Comparison of ENCODE assay signal across 8 mouse cellular contexts in the genomic region with DNA sequence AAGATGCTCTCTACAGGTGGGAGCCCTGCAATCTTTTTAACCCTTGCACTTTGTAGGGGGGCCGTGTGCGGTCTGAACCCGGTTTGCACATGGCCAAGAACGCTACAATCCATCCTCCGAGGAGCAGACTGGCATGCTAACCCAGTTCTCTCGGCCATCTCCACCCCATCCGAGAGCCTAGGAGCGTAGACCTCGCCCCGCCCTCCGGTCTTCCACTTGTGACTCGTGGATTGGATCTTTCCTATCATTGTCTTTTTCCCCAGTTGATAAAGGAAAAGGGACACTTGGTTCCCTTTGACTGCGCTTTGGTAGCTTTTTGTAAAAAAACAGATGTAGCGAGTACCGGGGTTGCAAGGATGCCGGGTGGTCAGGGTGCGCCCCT. TPM values are rescaled to one million over a fixed set of nuclear protein-coding genes. Genes with fewer than 3 reads are reported as not detected.
DNase-seq lines count a peak whose midpoint lies in the region; ATAC-seq and TF ChIP-seq lines count a peak whose summit lies in the region.

A gene (plus strand): TSS at position 250 of the 382 bp plus-strand sequence.

- peak within 1 kb of the TSS; percentile 83 for H3K4me2 ChIP-seq in hindbrain, embryonic 13.5 days
- H3K4me2 ChIP-seq in midbrain, postnatal 0 days (ENCODE audit: low read depth, low read length, poor library complexity, severe bottlenecking): peak within 1 kb of the TSS; percentile 75

- peak within 1 kb of the TSS; percentile 94 for H3K9ac ChIP-seq in hindbrain, embryonic 13.5 days
- peak within 1 kb of the TSS; percentile 94 for H3K9ac ChIP-seq in midbrain, postnatal 0 days (replicated peaks; ENCODE audit: low read length, poor library complexity, severe bottlenecking)

- H3K36me3 ChIP-seq in erythroblast, embryonic 14.5 days (ENCODE audit: control insufficient read depth): peaks cover 51% of the 10 kb centered on the region
- H3K36me3 ChIP-seq in hindbrain, embryonic 13.5 days: peaks cover 35% of the 10 kb centered on the region
- peaks cover 22% of the 10 kb centered on the region for H3K36me3 ChIP-seq in midbrain, postnatal 0 days (ENCODE audit: insufficient read depth, low read length)

- no peaks in the 10 kb centered on the region for H3K27me3 ChIP-seq in erythroblast, embryonic 14.5 days (ENCODE audit: control insufficient read depth)
- H3K27me3 ChIP-seq in hindbrain, embryonic 13.5 days: no peaks in the 10 kb centered on the region
- no peaks in the 10 kb centered on the region for H3K27me3 ChIP-seq in midbrain, postnatal 0 days (ENCODE audit: insufficient read depth, low read length)

- H3K4me3 ChIP-seq in erythroblast, embryonic 14.5 days (replicated peaks): peak within 1 kb of the TSS; percentile 92
- H3K4me3 ChIP-seq in hindbrain, embryonic 13.5 days: peak within 1 kb of the TSS; percentile 87
- peak within 1 kb of the TSS; percentile 88 for H3K4me3 ChIP-seq in midbrain, postnatal 0 days (ENCODE audit: low read depth, low read length)

- peaks cover 64% of the 10 kb centered on the region for H3K4me1 ChIP-seq in erythroblast, embryonic 14.5 days (ENCODE audit: control insufficient read depth)
- peaks cover 30% of the 10 kb centered on the region for H3K4me1 ChIP-seq in hindbrain, embryonic 13.5 days (replicated peaks)
- peaks cover 2% of the 10 kb centered on the region; the same call in 1 of the 2 replicates for H3K4me1 ChIP-seq in midbrain, postnatal 0 days (ENCODE audit: insufficient read depth, low read length)

- TF ChIP-seq POLR2A in brain, embryonic 14.5 days (IDR thresholded peaks at IDR 0.05; ENCODE audit: borderline replicate concordance, extremely low read depth, insufficient read depth, insufficient read length, poor library complexity, severe bottlenecking): no peak

- H3K27ac ChIP-seq in hindbrain, embryonic 13.5 days: peak within 1 kb of the TSS; percentile 98
- H3K27ac ChIP-seq in midbrain, postnatal 0 days (ENCODE audit: low read depth, low read length): peak within 1 kb of the TSS; percentile 98

- WGBS in hindbrain, embryonic 13.5 days: under 1% methylated on average over 17 of the region's 17 CpGs
- WGBS in midbrain, postnatal 0 days: under 1% methylated on average over 17 of the region's 17 CpGs

- intact Hi-C loops in left cerebral cortex, postnatal 4 days (cut with DNase I): no loop called here
- intact Hi-C loops in left cerebral cortex, postnatal 14 days (cut with DNase I): loop anchor here (2.0 kb wide), 1 partner anchor 25 kb away; no protein-coding TSS in a partner anchor

- no peaks in the 10 kb centered on the region; the same call in 1 of the 2 replicates for H3K9me3 ChIP-seq in erythroblast, embryonic 14.5 days (ENCODE audit: control insufficient read depth, low read length)
- H3K9me3 ChIP-seq in hindbrain, embryonic 13.5 days: no peaks in the 10 kb centered on the region
- no peaks in the 10 kb centered on the region for H3K9me3 ChIP-seq in midbrain, postnatal 0 days (ENCODE audit: low read length)

- no peak for TF ChIP-seq CTCF in brain, embryonic 14.5 days (IDR thresholded peaks at IDR 0.05; ENCODE audit: borderline replicate concordance, extremely low read depth, insufficient read depth, insufficient read length)
- TF ChIP-seq CTCF in midbrain, postnatal 0 days (IDR thresholded peaks at IDR 0.05): no peak

- peak; percentile 32; the same call in 1 of the 2 replicates for ATAC-seq in hindbrain, embryonic 13.5 days (ENCODE audit: low FRiP score)
- ATAC-seq in midbrain, postnatal 0 days (ENCODE audit: low FRiP score): no peak

- peak; percentile 39 for DNase-seq in left cerebral cortex, postnatal 4 days
- no peak for DNase-seq in left cerebral cortex, adult 18-20 months (ENCODE audit: low spot score in 2 of 2)
- DNase-seq in brain, embryonic 14.5 days (ENCODE audit: low read depth): peak; percentile 55
- DNase-seq in liver: peak; percentile 81
- peak; percentile 38 for DNase-seq in midbrain, postnatal 0 days (ENCODE audit: low spot score)
- no peak for DNase-seq in left cerebral cortex, postnatal 14 days (ENCODE audit: low spot score in 2 of 2)

RNA-seq across cellular contexts. Expression of the gene that starts here (rescaled TPM):
- total RNA-seq in left cerebral cortex, postnatal 4 days (2021): 1 to 10 TPM; 1.9 TPM
- 1 to 10 TPM; 6.6 to 6.9 TPM for total RNA-seq in left cerebral cortex, adult 18-20 months (2021)
- polyA plus RNA-seq in brain, embryonic 14.5 days (2012; rRNA removed): 1.8 TPM in 2 replicates
- 0.14 TPM in 1 of 2 replicates, not detected in the other for polyA plus RNA-seq in erythroblast, embryonic 14.5 days (2012)
- 1.9 and 2.2 TPM in 2 replicates for polyA plus RNA-seq in hindbrain, embryonic 13.5 days (2015; fragmentation: Nextera tagmentation; extraction: Ambion mirVana)
- total RNA-seq in midbrain, postnatal 0 days (2014; rRNA removed): 0.66 and 4.6 TPM in 2 replicates
- polyA plus RNA-seq in midbrain, postnatal 0 days (2015; fragmentation: Nextera tagmentation; extraction: Ambion mirVana): 2.0 and 2.5 TPM in 2 replicates
- total RNA-seq in left cerebral cortex, postnatal 14 days (2021): 1 to 10 TPM; 5.7 to 6.8 TPM

Comparison
In these comparisons a context has a peak if more than half of its experiments do, and no peak if none do; other contexts are left out.
1. DNase-seq: peak in left cerebral cortex, postnatal 4 days (single experiment), brain, embryonic 14.5 days (single experiment), liver (single experiment) and midbrain, postnatal 0 days (single experiment); none in left cerebral cortex, adult 18-20 months (0 of 2) and left cerebral cortex, postnatal 14 days (0 of 2).
2. Peak in every context shown above with its lines, with median percentiles within 50 percentile points of each other: H3K4me3 ChIP-seq.